Mouse (Mus musculus) adrenal gland, adult 2 months (tissue): Measurements from ENCODE around the gene Cdk5rap2. TPM values are rescaled to one million over a fixed set of nuclear protein-coding genes. Genes with fewer than 3 reads are reported as not detected.

Source experiments
- DNase-seq: peaks from one replicate; pipeline ENCODE4 v3.0.0; 2021
- polyA plus RNA-seq: library from polyadenylated mRNA; depleted of rRNA; stranded (reverse); fragments of >200 nt; gene quantifications from 2 replicates; pipeline ENCODE4 v1.2.3, GENCODE M21; 2012
- total RNA-seq, 2 experiments: library from RNA; stranded (reverse); gene quantifications; 2 replicates each; pipeline ENCODE4 v1.2.3; 2021

Gene Cdk5rap2
- total and polyA plus RNA-seq, 3 experiments, result 4.8 to 22.3 (median 20.6) TPM

DNA sequence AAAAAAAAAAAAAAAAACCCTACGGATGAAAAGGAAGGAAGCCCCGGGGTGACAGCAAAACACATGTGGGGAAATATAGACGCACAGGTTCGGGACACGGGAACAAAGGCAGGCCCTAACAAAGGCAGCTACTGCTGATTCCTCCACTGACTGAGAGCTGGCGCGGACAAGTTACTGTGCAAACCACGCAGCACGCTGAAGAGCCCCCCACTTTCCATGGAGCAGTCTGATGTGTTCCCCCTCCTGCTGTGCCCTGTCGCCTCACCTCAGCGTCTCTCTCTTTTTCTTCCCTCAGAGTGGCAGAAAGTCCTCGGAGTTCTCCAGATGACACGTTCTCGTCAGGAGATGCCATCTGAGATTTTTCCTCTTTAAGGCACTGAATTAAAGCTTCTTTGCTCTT is 55.8 kb downstream of the Cdk5rap2 start:
- DNase-seq, result no peak

DNA sequence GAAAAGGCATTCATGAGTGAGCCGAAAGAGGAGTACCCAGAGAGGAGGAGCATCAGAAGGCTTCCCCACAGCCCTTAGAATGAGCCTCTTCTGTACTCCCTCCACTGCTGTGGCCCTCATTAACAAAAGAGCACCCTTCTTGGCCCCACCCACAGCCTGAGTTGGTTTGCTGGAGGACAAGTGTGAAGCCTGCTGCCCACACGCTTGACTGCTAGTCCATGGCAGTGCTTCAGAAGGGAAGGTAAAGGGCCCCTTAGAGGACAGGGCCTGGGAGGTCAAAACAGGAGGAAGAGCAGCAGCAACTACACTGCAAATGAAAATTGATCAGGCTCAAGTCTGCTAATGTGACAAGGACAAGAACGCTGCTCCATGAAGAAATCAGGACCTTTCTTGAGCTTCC is 56.6 kb downstream of the Cdk5rap2 start:
- no peak for DNase-seq

DNA sequence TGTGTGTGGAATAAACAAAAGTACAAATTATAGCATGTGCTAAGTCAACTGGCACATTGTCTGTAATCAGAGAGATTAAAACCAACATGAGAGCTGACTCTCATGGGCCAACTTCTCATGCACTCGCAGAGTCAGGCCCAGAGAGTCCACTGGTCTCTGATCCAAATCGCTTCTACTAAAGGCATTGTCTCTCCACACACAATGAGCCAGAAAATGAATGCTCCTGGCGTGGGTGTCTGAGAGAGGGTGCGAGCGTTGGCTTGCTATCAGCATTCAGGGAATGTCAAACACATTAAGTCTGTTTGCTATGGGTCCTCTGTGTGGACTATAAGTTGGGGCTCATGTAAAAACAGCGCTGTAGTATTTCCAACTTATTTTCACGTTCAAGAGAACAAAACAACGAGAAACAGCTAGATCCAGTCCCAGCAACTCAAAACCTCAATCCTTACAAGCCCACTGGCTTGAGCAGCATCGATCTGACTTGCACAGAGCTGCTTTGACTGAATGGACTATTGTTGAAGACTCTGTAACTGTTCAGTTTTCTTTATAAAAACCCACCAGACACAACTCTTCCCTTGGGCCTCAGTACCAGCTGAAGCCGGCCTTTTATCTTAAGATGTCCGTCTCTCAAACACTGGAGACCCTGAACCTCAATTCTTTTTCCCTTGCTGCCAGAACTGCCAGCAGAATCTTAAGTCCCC is 74.6 kb downstream of the Cdk5rap2 start:
- DNase-seq, result no peak

DNA sequence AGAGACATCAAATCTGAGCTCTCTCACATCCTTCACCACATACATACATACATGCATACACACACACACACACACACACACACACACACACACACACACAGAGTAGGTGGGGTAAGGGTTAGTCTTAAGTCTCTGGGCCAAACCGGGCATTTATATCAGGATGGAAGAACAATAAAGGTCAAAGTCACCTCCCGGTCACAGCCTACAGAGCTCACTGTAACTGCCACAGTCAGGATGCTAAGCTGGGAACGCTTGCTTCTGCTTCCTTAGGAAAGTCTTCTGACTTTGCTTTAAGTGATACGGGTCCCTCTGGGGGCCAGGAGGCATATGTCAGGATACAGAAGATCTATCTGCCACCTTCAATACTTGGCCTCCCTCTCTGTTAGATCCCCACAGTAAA is 75.2 kb downstream of the Cdk5rap2 start:
- DNase-seq, result no peak

DNA sequence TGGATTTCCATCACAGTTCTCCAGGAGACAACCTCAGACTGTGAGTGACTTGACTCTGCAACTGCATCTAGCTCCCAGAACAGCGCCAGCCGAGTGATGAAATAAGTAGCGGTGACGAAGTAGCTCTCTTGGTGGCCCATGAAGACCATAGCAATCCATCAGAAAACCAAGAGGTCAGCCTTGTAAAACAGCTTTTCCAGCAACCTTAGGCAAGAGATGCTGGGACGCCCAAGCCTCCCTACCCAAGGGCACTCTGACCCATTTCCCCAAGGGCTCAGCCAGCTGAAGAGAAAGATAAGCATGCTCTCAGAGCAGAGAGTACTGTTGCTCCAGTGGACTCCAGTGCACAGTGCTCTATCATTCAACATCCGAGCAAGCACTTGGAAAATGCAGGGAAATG is 77.3 kb downstream of the Cdk5rap2 start:
- DNase-seq, result peak; percentile 81

DNA sequence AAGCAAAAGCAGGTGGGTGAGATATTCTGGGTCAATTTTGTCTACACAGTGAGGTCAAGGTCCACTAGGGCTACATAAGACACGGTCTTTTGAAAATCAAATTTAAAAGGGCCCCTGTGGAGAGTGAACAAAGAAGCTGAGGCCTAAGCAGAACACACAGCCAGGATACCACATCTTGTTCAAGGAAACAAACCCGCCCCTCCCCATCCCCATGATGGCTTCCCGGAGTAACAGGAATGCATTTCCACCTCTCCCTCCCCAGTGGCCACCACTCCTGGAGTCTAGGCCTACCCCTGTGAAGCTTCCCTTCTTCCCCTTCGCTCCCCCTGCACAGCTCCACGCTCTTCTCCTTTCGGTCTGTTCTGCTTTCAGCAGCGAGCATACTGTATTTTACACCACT is 77.7 kb downstream of the Cdk5rap2 start:
- DNase-seq, result no peak

DNA sequence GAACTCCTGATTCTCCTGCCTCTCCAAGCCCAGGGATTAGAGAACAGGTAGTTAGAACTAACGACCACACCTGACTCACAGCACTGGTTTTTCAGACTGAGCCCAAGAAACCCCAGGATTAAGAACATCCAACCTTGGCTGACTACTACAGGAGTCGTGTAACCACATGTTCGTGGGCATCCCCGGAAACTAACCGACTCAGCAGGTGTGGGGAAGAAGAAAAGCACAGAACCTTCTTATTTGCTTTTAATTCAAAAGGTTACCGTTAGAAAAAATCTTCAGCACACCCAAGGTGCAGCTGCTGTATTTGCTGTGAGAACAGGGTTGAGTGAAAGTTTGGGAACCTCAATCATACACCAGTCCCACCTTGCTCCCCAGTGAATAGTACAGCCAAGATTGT is 79.1 kb downstream of the Cdk5rap2 start:
- DNase-seq, result no peak

DNA sequence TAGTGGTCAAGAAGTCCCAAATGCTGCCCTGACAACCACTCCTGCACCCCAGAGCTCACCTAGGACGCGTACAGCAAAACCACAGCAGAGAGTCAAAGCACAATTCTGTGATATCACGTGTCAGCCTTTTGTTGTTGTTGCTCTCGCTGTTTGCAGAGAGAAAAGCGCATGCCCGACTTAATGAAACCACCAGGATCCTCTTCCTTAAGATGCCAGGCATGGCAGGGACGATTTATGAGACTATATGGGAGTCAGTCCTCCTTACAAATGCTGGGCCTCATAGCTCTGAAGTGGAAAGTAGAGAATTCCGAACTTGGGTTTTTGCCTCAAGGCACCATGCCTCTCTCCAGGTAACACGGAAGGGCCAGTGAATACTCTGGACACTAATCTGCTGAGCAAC is 82.2 kb downstream of the Cdk5rap2 start:
- no peak for DNase-seq

DNA sequence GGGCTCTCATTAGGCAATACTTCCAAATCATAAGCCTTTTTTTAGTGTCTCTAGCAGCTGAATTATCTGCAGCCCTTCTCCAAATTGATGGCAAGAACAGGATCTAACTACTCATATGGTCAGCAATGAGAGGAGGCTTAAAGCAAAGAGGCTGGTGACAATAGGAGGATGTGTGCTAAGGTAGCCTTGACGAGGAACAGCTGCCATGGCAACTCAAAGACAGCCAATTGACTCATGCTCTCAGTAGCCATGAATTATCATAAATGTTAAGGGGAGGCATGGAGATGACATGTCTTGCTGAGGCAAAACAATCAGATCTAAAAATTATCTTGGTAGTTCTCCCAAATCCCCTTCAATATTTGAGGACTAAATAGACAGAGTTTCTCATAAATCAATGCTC is 82.8 kb downstream of the Cdk5rap2 start:
- DNase-seq, result peak; percentile 54

DNA sequence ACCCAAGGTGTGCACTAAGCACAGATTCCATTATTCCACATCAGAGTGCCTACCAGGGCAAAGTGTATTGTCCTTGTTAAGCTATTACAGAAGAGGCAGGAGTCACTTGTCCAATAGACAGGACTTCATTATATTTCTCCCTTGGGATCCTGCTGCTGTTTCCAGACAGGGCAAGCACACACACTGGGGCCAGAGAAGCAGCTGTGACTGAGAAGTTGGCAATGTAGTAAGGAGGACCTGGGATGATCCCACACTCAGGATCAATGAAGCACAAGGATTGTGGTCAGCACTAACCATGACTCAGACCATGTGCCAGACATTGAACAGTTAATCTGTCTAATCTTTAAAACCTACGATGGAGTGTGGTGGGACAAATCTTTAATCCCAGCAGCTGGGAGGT is 88.7 kb downstream of the Cdk5rap2 start:
- no peak for DNase-seq

DNA sequence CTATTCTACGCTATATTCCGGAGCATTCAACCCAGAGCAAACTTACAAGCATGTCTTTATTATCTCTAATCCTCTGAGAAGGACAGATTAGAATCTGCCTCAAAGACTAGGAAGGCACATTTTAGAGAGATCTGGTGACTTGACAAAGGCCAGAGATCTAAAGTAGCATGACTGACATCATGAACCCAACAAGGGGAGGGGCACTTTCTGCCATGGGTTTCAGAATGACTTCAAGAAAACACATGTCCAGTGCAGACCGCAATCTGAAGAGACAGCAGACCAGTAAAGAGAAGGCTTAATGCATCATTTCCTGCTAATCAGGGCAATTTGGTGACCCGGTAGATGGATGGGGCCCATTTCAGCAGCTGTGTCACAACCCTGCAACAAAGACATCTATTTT is 98.1 kb downstream of the Cdk5rap2 start:
- no peak for DNase-seq

DNA sequence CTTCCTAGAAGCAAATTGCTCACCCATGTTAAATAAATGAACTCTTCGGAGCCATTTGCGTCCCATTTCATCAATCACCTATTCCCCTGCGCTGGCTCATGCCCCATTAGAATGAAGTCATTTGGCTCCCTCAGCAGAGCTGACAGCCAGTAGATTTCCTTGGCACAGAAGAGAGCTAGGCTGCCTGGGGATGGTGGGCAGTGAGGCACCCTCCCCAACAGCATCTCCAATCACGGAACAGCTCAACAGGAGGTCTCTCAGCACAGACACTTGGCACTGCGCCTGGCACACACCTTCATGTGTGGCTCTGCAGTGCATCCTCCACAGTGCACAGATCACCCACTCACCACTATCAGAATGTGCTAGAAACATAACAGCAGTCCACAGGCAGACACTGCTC is 98.7 kb downstream of the Cdk5rap2 start:
- DNase-seq, result peak; percentile 65

DNA sequence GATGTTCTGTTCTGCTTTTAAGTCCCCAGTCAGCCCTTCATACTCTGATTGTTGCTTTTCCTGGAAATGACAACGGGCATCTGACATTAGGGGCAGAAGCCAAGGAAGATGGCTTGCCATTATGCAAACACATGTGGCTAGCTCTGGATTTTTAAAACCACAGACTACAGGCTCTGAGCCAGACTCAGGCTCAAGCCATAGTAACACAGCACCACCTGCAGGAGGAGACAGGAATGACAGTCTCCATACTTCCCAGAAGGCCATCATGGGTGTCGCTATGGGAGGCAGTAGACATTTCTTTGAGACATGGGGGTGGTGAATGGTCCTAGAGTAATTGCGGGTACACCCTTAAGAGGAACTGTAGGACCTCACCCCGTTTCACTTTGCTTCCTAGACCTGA is 103.0 kb downstream of the Cdk5rap2 start:
- peak; percentile 81 for DNase-seq

DNA sequence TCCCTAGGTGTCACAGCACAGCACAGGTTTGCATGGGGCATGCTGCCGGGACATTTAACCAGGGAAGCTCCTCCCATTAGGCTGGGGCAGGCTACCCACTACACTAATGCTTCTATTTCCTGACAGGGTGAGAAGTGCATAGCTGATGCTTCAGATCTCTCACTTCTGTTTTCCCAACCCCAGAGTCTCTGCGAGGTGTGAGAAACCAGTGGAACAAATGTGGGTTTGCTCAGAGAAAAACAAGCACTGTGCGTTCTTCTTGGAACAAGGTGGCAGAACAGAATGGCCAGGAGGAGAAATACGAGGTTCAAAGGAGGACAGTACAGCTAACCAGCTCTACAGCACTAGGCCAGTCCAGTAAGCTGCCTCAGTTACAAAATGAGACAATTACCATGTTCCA is 106.4 kb downstream of the Cdk5rap2 start:
- DNase-seq, result no peak

DNA sequence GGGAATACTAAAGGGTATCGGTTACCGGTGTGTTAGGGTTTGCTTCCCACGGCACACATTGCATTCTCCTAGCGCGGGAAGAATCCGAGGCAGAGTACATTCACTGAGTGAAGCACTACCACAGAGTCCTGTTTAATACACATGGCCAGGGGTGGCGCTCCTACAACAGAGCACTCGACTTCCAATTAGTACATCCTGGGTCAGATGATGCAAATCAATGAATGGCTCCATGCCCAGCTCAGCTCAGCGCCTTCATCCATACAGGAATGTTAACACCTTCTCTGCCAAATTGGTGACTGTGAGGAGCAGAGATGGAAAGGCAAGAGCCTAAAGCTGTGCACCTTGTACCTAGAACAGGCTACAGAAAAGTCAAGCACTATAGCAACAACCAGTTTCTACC is 109.1 kb downstream of the Cdk5rap2 start:
- no peak for DNase-seq

DNA sequence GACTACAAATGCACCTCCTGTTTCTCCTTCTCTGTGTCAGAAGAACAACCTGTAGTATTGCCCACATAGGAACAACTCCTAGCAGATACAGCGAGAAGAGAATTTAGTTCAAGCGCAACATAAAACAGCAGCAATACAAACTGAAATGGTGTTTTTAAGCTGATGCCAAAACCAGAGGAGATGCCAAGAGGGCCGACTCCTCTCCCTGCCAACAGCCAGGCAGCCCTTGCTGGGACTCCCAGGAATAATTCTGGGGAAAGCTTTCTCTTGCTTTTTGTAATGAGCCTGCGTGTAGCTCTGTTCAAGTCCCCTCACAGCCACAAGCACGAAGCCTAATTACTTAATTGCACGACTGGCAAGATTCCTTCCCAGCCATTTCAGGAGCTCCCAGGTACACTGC is 120.9 kb downstream of the Cdk5rap2 start:
- DNase-seq, result no peak

DNA sequence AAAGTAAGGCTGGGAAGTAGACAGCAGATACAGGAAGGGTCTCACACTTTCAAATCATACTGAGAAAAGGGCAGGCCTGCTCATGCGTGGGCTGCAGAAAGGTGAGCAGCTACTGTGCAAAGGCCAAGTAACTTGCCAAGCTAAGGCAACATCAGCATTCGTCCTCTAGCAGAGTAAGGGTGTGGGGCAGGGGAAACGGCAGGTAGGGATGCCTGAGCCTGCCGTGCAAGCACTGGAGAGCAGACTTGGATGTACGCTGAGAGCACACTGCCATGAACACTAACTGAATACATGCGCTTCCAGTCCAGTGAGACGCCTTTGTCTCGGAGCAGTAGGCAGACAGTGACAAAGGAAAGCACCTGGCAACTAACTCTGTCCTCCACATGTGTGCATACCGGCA is 127.1 kb downstream of the Cdk5rap2 start:
- DNase-seq, result no peak

DNA sequence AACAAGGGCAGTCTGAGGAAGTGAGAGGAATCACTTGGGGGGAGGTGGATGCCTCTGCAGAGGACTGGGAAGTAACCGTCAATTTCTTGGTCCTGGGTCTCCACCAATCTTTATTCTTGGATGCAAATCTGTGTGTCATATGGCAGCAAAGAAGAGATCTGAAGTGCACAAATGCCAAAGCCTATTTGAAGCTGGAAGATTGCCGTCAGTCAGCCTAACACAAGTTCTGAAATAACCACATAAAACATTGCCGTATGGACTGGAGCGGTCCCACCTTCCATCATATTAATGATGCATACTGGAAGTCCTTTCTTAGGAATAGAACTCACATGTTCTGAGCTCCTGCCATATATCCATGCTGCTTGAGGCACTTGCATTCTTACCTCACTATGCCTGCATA is 131.4 kb downstream of the Cdk5rap2 start:
- no peak for DNase-seq

DNA sequence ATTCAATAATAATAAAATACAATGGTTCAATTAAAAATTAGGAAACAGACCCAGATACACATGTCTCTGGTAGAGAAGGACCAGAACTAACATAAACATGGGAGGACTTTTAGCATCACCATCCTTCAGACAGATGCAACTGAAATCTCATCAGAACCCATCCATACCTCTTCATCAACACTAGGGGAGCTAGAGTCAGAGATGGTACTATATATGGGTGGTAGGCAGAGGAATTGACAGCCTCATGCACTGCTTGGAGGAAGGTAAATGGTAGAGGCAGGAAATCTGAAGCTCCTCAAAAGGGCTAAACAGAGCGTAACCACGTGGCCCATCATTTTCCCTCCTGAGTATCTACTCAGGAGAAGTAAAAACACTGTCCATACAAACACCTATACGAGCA is 132.2 kb downstream of the Cdk5rap2 start:
- DNase-seq, result no peak

DNA sequence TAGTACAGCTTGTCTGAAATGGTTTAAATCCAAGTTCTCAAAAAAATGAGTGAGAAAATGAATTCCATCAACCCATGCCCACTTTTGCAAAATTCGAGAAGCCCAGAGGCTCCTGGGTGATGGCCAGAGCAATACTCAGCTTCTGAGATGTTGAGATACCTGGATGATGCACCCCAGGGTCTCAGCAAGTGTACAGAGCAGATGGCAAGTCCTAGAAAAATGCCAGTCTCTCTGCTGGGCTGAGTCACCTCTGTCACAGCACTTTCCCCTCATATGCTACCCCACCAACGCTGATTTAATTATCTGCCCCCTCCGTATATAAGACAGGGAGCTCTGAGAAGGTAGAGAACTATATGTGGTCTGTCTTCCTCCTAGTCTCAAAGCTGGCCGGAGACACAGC is 137.3 kb downstream of the Cdk5rap2 start:
- no peak for DNase-seq

DNA sequence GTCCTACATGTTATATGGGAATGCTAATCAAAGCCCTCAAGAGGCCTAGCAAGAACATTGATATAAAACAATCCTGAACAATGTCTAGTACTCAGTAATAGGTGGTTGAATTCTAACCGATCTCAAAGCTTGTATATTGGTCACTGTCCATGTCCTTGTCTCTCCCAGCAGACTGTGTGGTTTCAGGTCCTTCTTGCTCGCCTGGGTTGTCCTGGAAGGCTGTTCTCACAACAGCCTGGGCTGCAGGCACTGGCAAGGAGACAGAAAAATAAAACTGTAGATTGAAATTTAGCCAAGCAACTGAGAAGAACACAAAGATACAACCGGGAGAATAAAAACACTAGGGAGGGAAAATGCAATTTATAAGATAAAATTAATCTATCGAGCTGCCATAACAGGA is 137.7 kb downstream of the Cdk5rap2 start:
- DNase-seq, result no peak

DNA sequence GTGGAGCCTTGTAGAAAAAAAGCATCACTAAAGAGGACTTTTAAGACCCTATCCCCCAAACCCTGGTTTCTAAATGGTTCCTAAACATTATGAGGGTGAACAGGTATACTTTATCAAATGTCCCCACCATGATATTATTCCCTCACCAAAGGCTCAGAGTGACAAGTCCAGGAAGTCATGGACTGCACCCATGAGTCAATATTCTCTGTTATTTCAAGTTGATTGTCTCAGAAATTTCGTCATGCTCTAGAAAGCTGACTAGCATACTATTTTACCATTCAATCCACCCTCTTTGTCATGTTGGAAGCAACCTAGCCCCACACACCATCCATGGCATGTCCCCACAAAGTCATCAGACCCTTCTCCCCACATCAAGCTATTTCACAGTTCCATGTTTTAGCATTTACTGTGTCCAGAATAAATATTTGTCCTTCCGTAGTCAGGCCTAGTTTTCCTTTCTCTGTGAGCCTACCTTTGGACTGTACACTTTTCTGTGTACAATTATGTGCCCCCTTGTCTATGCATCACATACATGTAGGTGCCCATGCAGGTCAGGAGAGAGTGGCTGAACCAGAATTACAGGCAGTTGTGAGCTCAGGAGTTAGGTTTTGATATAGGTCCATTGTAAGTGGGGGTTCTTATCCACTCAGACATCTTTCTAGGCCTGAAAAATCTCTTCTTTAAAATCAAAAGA is 142.9 kb downstream of the Cdk5rap2 start:
- DNase-seq, result no peak

DNA sequence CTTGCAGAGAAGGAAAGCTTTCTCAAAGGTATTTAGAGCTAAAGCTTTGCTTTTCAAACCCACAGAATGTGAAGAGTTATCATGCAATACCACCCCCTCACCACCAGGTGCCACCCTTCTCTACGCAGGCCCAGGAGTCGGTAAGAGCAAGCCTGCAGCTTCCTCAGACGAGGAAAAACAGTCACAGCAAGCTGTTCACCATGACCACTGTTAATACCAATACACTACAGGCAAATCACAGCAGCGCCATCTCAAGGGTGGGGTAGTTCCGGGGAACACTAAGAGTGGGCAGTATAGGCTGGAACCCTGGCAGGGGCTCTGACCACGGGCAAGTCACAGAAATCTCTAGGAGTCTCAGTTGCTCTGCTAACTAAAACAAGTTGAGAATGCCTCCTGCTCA is 145.0 kb downstream of the Cdk5rap2 start:
- peak; percentile 69 for DNase-seq

DNA sequence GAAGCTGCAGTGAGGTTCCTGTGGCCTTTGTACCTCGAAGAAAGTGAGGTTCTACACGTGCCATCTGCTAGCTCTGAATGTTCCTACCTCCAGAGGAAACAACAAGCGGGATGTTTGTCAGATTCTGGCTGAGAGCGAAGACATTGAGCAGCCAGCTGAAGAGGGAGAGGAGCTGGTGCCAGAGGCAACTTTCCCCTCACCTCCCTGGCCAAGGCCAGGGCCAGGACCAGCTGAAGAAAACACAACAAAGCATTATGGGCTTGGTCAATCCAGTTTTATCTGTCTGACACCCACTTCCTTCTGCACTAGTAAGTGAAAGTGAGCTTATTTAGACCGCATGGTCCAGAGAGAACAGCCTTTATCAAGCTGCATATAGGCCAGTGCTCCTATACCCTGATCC is 147.4 kb downstream of the Cdk5rap2 start:
- DNase-seq, result peak; percentile 30
